Mouse (Mus musculus) thymus, adult 2 months (tissue): ENCODE measurements around the gene Pitpnm3. TPM values are rescaled to one million over a fixed set of nuclear protein-coding genes. Genes with fewer than 3 reads are reported as not detected.

Source experiments
- DNase-seq: peaks from one replicate; pipeline ENCODE4 v3.0.0; 2021
- H3K27ac ChIP-seq: fragments of 200-500 bp; 2 replicates; pipeline ENCODE4 v1.5.1; 2012; ENCODE audit warnings: low read length, control low read depth; ENCODE audit not compliant: control insufficient read depth, insufficient read depth
- H3K27me3 ChIP-seq: fragments of 200-500 bp; 2 replicates; pipeline ENCODE4 v1.6.1; 2012; ENCODE audit warnings: mild to moderate bottlenecking, low read length, moderate library complexity, mixed read lengths; ENCODE audit not compliant: control insufficient read depth, insufficient read depth
- H3K36me3 ChIP-seq: fragments of 200-500 bp; 2 replicates; pipeline ENCODE4 v1.6.1; 2012; ENCODE audit warnings: mild to moderate bottlenecking, low read length, moderate library complexity; ENCODE audit not compliant: control insufficient read depth, insufficient read depth
- H3K4me1 ChIP-seq: fragments of 200-500 bp; replicated peaks from 2 replicates; pipeline ENCODE4 v1.6.1; 2012; ENCODE audit warnings: low read length; ENCODE audit not compliant: control insufficient read depth, insufficient read depth
- H3K4me3 ChIP-seq: fragments of 200-500 bp; 2 replicates; pipeline ENCODE4 v1.5.1; 2012; ENCODE audit warnings: mild to moderate bottlenecking, low read length, control low read depth, moderate library complexity; ENCODE audit not compliant: control insufficient read depth, insufficient read depth
- CTCF ChIP-seq: fragments of 200-500 bp; IDR thresholded peaks from 2 replicates; pipeline ENCODE4 v1.5.1; 2012; ENCODE audit warnings: mild to moderate bottlenecking, control low read depth, low read length, moderate library complexity, borderline replicate concordance; ENCODE audit not compliant: control insufficient read depth, poor library complexity, insufficient read depth; ENCODE audit errors: extremely low read depth
- POLR2A ChIP-seq: fragments of 200-500 bp; IDR thresholded peaks from 2 replicates; pipeline ENCODE4 v1.6.1; 2012; ENCODE audit warnings: mild to moderate bottlenecking, low read length, control low read depth, moderate library complexity; ENCODE audit not compliant: control insufficient read depth, poor library complexity, insufficient read depth; ENCODE audit errors: extremely low read depth
- WGBS: fragments of 180-500 bp; shearing (Covaris S2); methylation state at CpG from one replicate; pipeline ENCODE4 v1.1.7; 2018; 5-methylcytosine and 5-hydroxymethylcytosine counted together
- polyA plus RNA-seq: library from polyadenylated mRNA; depleted of rRNA; stranded (reverse); fragments of >200 nt; gene quantifications from 2 replicates; pipeline ENCODE4 v1.2.3, GENCODE M21; 2012

Gene Pitpnm3
- polyA plus RNA-seq, 1 experiment, result 1.1 TPM

DNA sequence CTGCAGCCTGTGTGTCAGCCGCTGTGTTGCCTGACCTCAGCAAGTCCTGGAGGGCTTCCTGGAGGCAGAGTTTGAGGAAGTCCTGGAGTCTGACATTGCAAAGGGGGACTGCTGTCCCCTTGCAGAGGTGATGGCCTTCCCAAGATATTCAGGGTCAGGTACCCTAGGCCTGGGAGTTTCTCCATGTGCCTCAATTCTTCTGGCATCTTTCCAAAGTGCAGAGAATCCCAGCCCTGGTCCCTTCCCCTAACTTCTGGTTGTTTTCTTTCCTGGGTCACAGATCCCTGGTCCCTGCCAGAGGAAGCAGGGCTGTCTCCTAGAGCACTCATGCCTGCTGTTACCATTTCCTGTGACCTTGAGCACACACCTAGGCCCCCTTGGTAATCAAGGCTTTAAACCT lies 3.9 kb downstream of the Pitpnm3 start:
- Histone ChIP-seq H3K4me1 (no peaks in the 10 kb centered on the region), H3K27ac (no peak overlapping the region), H3K36me3 (no peaks in the 10 kb centered on the region), H3K4me3 (no peak overlapping the region), H3K27me3 (peaks cover 4% of the 10 kb centered on the region; the same call in 1 of the 2 replicates)
- DNase-seq, result no peak
- 86% methylated on average over 1 of the region's 1 CpGs for WGBS
- TF ChIP-seq CTCF (no peak), POLR2A (no peak)

- Histone ChIP-seq H3K4me1 (no peaks in the 10 kb centered on the region), H3K27ac (no peak overlapping the region), H3K4me3 (no peak overlapping the region), H3K27me3 (peaks cover 4% of the 10 kb centered on the region; the same call in 1 of the 2 replicates), H3K36me3 (no peaks in the 10 kb centered on the region)
- TF ChIP-seq CTCF, result no peak
- TF ChIP-seq POLR2A, result no peak
- 80% methylated on average over 3 of the region's 3 CpGs for WGBS
- no peak for DNase-seq
These were observed 4.7 kb downstream of the Pitpnm3 start for GRCm38 (mm10) chr11:72130905-72131304.

DNA sequence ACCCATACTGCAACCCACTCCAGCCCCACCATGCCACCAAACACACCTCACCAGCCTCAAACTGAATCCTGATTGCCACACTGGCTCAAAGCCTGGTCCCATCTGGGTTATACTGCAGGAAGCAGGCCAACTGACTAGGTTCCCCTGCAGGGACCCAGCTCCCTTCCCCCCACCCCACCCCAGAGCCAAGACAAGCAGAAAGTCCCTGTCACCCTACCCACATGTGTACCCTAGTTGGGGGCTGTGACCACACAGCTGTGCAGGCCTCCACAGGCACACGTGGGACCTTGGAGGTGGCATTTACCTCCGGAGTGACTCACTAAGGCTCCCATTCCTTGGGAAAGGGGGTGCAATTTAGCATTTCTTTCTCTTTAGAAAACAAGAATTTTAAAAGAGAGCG lies 5.1 kb downstream of the Pitpnm3 start:
- WGBS, result 59% methylated on average over 3 of the region's 3 CpGs
- TF ChIP-seq POLR2A, result no peak
- no peak for TF ChIP-seq CTCF
- no peak for DNase-seq
- H3K4me1 ChIP-seq, result no peaks in the 10 kb centered on the region
- H3K27ac ChIP-seq, result no peak overlapping the region
- no peak overlapping the region for H3K4me3 ChIP-seq
- H3K36me3 ChIP-seq, result no peaks in the 10 kb centered on the region
- peaks cover 4% of the 10 kb centered on the region; the same call in 1 of the 2 replicates for H3K27me3 ChIP-seq

GRCm38 (mm10) chr11:72130021-72130420 lies 5.6 kb downstream of the Pitpnm3 start:
- no peak for TF ChIP-seq CTCF
- no peak for TF ChIP-seq POLR2A
- Histone ChIP-seq H3K36me3 (no peaks in the 10 kb centered on the region), H3K4me3 (no peak overlapping the region), H3K4me1 (no peaks in the 10 kb centered on the region), H3K27me3 (peaks cover 2% of the 10 kb centered on the region; the same call in 1 of the 2 replicates), H3K27ac (no peak overlapping the region)
- no peak for DNase-seq
- WGBS, result 27% methylated on average over 11 of the region's 11 CpGs

GRCm38 (mm10) chr11:72129032-72129894 lies 6.3 kb downstream of the Pitpnm3 start:
- WGBS, result 78% methylated on average over 8 of the region's 8 CpGs
- H3K4me1 ChIP-seq, result no peaks in the 10 kb centered on the region
- DNase-seq, result no peak
- H3K4me3 ChIP-seq, result no peak overlapping the region
- TF ChIP-seq POLR2A (no peak), CTCF (no peak)
- H3K27ac ChIP-seq, result no peak overlapping the region
- H3K27me3 ChIP-seq, result no peaks in the 10 kb centered on the region; the same call in 1 of the 2 replicates
- H3K36me3 ChIP-seq, result no peaks in the 10 kb centered on the region

- no peak for DNase-seq
- TF ChIP-seq CTCF, result no peak
- no peak for TF ChIP-seq POLR2A
- Histone ChIP-seq H3K4me3 (no peak overlapping the region), H3K4me1 (no peaks in the 10 kb centered on the region), H3K27me3 (no peaks in the 10 kb centered on the region; the same call in 1 of the 2 replicates), H3K27ac (no peak overlapping the region), H3K36me3 (no peaks in the 10 kb centered on the region)
- WGBS, result 92% methylated on average over 5 of the region's 5 CpGs
These were observed 8.0 kb downstream of the Pitpnm3 start for GRCm38 (mm10) chr11:72127450-72128189.
